Mouse (Mus musculus) midbrain, postnatal 0 days (tissue): ENCODE results near the gene Tspan31. TPM values are rescaled to one million over a fixed set of nuclear protein-coding genes. Genes with fewer than 3 reads are reported as not detected.
A peak's percentile ranks its signal among the peaks of the same experiment; 100 is the strongest.
"Not testable (repeated sequence)": the region's sequence is repeated elsewhere in the genome, so short reads cannot be mapped to it uniquely, and the experiment has no call there.

Experiments used
- ATAC-seq: fragments of 200-750 bp; cut with Nextera tagmentation; 2 replicates; pipeline ENCODE4 v1.8.0; 2017; ENCODE audit warnings: moderate number of reproducible peaks, mild to moderate bottlenecking, moderate TSS enrichment, moderate library complexity; ENCODE audit not compliant: low FRiP score
- DNase-seq: peaks from one replicate; pipeline ENCODE4 v3.0.0-alpha.2; 2015; ENCODE audit warnings: low spot score
- H3K27ac ChIP-seq: fragments of 300-500 bp; sonication (generic); 2 replicates; pipeline ENCODE4 v1.5.1; 2014; ENCODE audit warnings: low read depth, mild to moderate bottlenecking, low read length, mixed read lengths
- H3K27me3 ChIP-seq: fragments of 300-500 bp; sonication (generic); 2 replicates; pipeline ENCODE4 v1.6.1; 2014; ENCODE audit warnings: low read length, control low read depth, mixed read lengths; ENCODE audit not compliant: insufficient read depth
- H3K36me3 ChIP-seq: fragments of 300-500 bp; sonication (generic); 2 replicates; pipeline ENCODE4 v1.6.1; 2014; ENCODE audit warnings: low read length, control low read depth, mixed read lengths; ENCODE audit not compliant: insufficient read depth
- H3K4me1 ChIP-seq: fragments of 300-500 bp; sonication (generic); 2 replicates; pipeline ENCODE4 v1.6.1; 2014; ENCODE audit warnings: mild to moderate bottlenecking, control low read depth, antibody characterized with exemption, low read length, mixed read lengths; ENCODE audit not compliant: insufficient read depth
- H3K4me2 ChIP-seq: fragments of 300-500 bp; sonication (generic); 2 replicates; pipeline ENCODE4 v1.6.1; 2014; ENCODE audit warnings: low read depth, mild to moderate bottlenecking, low read length, mixed read lengths; ENCODE audit not compliant: poor library complexity, severe bottlenecking
- H3K4me3 ChIP-seq: fragments of 300-500 bp; sonication (generic); 2 replicates; pipeline ENCODE4 v1.5.1; 2014; ENCODE audit warnings: low read depth, mild to moderate bottlenecking, low read length, moderate library complexity
- H3K9ac ChIP-seq: fragments of 300-500 bp; sonication (generic); replicated peaks from 2 replicates; pipeline ENCODE4 v1.6.1; 2014; ENCODE audit warnings: mild to moderate bottlenecking, low read length, moderate library complexity, mixed read lengths; ENCODE audit not compliant: poor library complexity, severe bottlenecking
- H3K9me3 ChIP-seq: fragments of 300-500 bp; sonication (generic); 2 replicates; pipeline ENCODE4 v1.6.1; 2016; ENCODE audit warnings: low read length, control low read depth
- CTCF ChIP-seq: IDR thresholded peaks from 2 replicates; pipeline ENCODE4 v1.5.1; 2016; ENCODE audit warnings: antibody characterized with exemption, mild to moderate bottlenecking
- WGBS: fragments of 180-500 bp; shearing (Covaris S2); extraction: QIAGEN DNeasy Blood & Tissue Kit; methylation state at CpG from one replicate; pipeline ENCODE4 v1.1.7; 2014; 5-methylcytosine and 5-hydroxymethylcytosine counted together
- polyA plus RNA-seq: library from polyadenylated mRNA; unstranded; fragments of >200 nt; fragmentation: Nextera tagmentation; extraction: Ambion mirVana; gene quantifications from 2 replicates; pipeline ENCODE4 v1.2.1, GENCODE M21; 2015
- total RNA-seq: library from RNA; depleted of rRNA; stranded (reverse); fragments of >200 nt; gene quantifications from 2 replicates; pipeline ENCODE4 v1.2.3, GENCODE M21; 2014

The Tspan31 gene
- total and polyA plus RNA-seq, 2 experiments from 2014 or later = 101 to 122 TPM

GRCm38 (mm10) chr10:127065981-127066380 is 4.1 kb downstream of the Tspan31 start:
- H3K9me3 ChIP-seq = no peaks in the 10 kb centered on the region
- no peak for ATAC-seq

GRCm38 (mm10) chr10:127063913-127064870 is 5.9 kb downstream of the Tspan31 start:
- DNase-seq (peak; percentile 22), ATAC-seq (no peak)
- H3K36me3 ChIP-seq = peaks cover 35% of the 10 kb centered on the region
- no peaks in the 10 kb centered on the region for H3K27me3 ChIP-seq
- H3K9ac ChIP-seq = peak overlapping the region; percentile 91
- H3K4me2 ChIP-seq = peak overlapping the region; percentile 65
- TF ChIP-seq CTCF = no peak
- peak overlapping the region; percentile 74 for H3K4me3 ChIP-seq
- H3K9me3 ChIP-seq = no peaks in the 10 kb centered on the region
- peaks cover 4% of the 10 kb centered on the region; the same call in 1 of the 2 replicates for H3K4me1 ChIP-seq
- H3K27ac ChIP-seq = peak overlapping the region; percentile 96
- WGBS = 12% methylated on average over 37 of the region's 37 CpGs

More at GRCm38 (mm10) chr10:127065981-127066380, 4.1 kb downstream of the Tspan31 start:
- no peak overlapping the region for H3K4me3 ChIP-seq
- no peak overlapping the region for H3K27ac ChIP-seq
- 91% methylated on average over 9 of the region's 9 CpGs for WGBS
- H3K27me3 ChIP-seq = no peaks in the 10 kb centered on the region
- TF ChIP-seq CTCF = no peak
- H3K36me3 ChIP-seq = peaks cover 35% of the 10 kb centered on the region
- peaks cover 4% of the 10 kb centered on the region; the same call in 1 of the 2 replicates for H3K4me1 ChIP-seq
- no peak for DNase-seq
- no peak overlapping the region for H3K4me2 ChIP-seq
- H3K9ac ChIP-seq = no peak overlapping the region

- Histone ChIP-seq H3K4me3 (peak within 1 kb of the TSS; percentile 74), H3K27me3 (no peaks in the 10 kb centered on the region), H3K36me3 (peaks cover 30% of the 10 kb centered on the region), H3K27ac (peak within 1 kb of the TSS; percentile 96), H3K4me2 (peak within 1 kb of the TSS; percentile 65), H3K9me3 (no peaks in the 10 kb centered on the region), H3K4me1 (peaks cover 3% of the 10 kb centered on the region; the same call in 1 of the 2 replicates), H3K9ac (peak within 1 kb of the TSS; percentile 91)
- DNase-seq (peak; percentile 99), ATAC-seq (peak; percentile 92)
- under 1% methylated on average over 45 of the region's 46 CpGs for WGBS
- no peak for TF ChIP-seq CTCF
These were observed 6.7 kb downstream of the Tspan31 start, which contains the start of gene Cdk4 for GRCm38 (mm10) chr10:127063239-127063872. Gene Cdk4 (plus strand): TSS chr10:127063534.

GRCm38 (mm10) chr10:127062503-127062902 is 7.6 kb downstream of the Tspan31 start:
- 0 out of 2 replicates have a peak overlapping the region, but pooled peaks have one; percentile 65 for H3K4me2 ChIP-seq
- peak overlapping the region; percentile 72 for H3K27ac ChIP-seq
- DNase-seq (no peak), ATAC-seq (no peak)
- TF ChIP-seq CTCF = no peak
- peaks cover 26% of the 10 kb centered on the region for H3K36me3 ChIP-seq
- 75% methylated on average over 5 of the region's 5 CpGs for WGBS
- no peak overlapping the region for H3K4me3 ChIP-seq
- H3K27me3 ChIP-seq = no peaks in the 10 kb centered on the region
- H3K4me1 ChIP-seq = peaks cover 4% of the 10 kb centered on the region; the same call in 1 of the 2 replicates
- no peaks in the 10 kb centered on the region for H3K9me3 ChIP-seq
- H3K9ac ChIP-seq = no peak overlapping the region

DNA sequence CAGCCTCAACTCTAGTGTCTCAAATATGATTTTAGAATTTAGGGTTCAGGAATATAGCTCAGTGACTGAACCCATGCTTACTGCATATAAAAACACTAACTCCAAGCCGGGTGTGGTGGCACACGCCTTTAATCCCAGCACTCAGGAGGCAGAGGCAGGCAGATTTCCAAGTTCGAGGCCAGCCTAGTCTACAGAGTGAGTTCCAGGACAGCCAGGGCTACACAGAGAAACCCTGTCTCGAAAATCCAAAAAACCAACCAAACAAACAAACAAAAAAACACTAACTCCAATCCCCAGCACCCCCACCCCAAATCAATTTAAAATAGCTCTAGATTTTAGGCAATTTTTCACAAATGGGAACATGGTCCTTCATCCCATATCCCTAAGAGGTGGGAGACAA is 8.0 kb downstream of the Tspan31 start:
- not testable (repeated sequence) for H3K4me1 ChIP-seq
- WGBS = 89% methylated on average over 4 of the region's 4 CpGs

More for the DNA sequence above, 8.0 kb downstream of the Tspan31 start:
- not testable (repeated sequence) for H3K4me2 ChIP-seq, H3K27ac ChIP-seq, ATAC-seq, H3K9ac ChIP-seq, H3K27me3 ChIP-seq, H3K9me3 ChIP-seq, DNase-seq, H3K4me3 ChIP-seq
- H3K36me3 ChIP-seq = peaks cover 26% of the 10 kb centered on the region
